18 mouse cellular contexts compared by ENCODE assay signal in genomic region chr11:53331121-53331520, GRCm38 (mm10).
"Had no signal": no experiment of that assay in that cellular context is flagged by ENCODE, and none has a peak within 500 bp of the region (broad histone marks: within the 10 kb centered on the region; RNA-seq: fewer than 3 reads in every experiment).

No protein-coding gene starts in this region.

- H3K4me2 ChIP-seq: liver, embryonic 12.5 days; lung, embryonic 14.5 days; midbrain, embryonic 12.5 days; neural tube, embryonic 13.5 days; neural tube, embryonic 15.5 days had no signal

- DNase-seq: lung, adult 18-20 months; lung, embryonic 14.5 days; lung, postnatal 10 days; lung, postnatal 4 days; midbrain, embryonic 14.5 days; right cerebral cortex, postnatal 25 days; right cerebral cortex, postnatal 4 days; thymus, adult 18-20 months; thymus, postnatal 14 days; thymus, postnatal 36 days had no signal

- ATAC-seq: liver, embryonic 12.5 days; midbrain, embryonic 16.5 days had no signal

- H3K27me3 ChIP-seq: liver, embryonic 12.5 days; midbrain, embryonic 12.5 days; neural tube, embryonic 13.5 days; neural tube, embryonic 15.5 days had no signal

- H3K9me3 ChIP-seq: liver, embryonic 12.5 days; midbrain, embryonic 10.5 days; midbrain, embryonic 12.5 days; neural tube, embryonic 13.5 days; neural tube, embryonic 15.5 days had no signal

- H3K9ac ChIP-seq: liver, embryonic 12.5 days; liver, embryonic 14.5 days; lung, embryonic 14.5 days; midbrain, embryonic 12.5 days; neural tube, embryonic 13.5 days; neural tube, embryonic 15.5 days had no signal

- H3K4me3 ChIP-seq: liver, embryonic 12.5 days; midbrain, embryonic 10.5 days; midbrain, embryonic 12.5 days; myocyte; neural tube, embryonic 13.5 days; neural tube, embryonic 15.5 days had no signal

- H3K27ac ChIP-seq: liver, embryonic 12.5 days; liver, embryonic 14.5 days; midbrain, embryonic 10.5 days; midbrain, embryonic 12.5 days; neural tube, embryonic 13.5 days; neural tube, embryonic 15.5 days had no signal

- H3K4me1 ChIP-seq: midbrain, embryonic 12.5 days; neural tube, embryonic 13.5 days had no signal
